Mouse (Mus musculus) right cerebral cortex, adult 18-20 months (tissue): ENCODE measurements at regions not wholly inside any gene's neighbourhood (a gene's known extent, or its start where the extent isn't known, plus 50 kb on each side); places are given as distances from the start of the nearest gene placed in this dataset.

ENCODE experiments used
- DNase-seq: peaks from one replicate; pipeline ENCODE4 v3.0.0; 2022; ENCODE audit warnings: mixed read lengths

- DNase-seq: no peak
Observed at GRCm38 (mm10) chr5:72245382-72245781, 77.4 kb upstream of the Commd8 start.

- DNase-seq: peak; percentile 41
Observed at GRCm38 (mm10) chr5:72244134-72244533, 76.1 kb upstream of the Commd8 start.

- peak; percentile 33 for DNase-seq
Observed at GRCm38 (mm10) chr5:72242981-72243380, 75.0 kb upstream of the Commd8 start.

GRCm38 (mm10) chr5:72241451-72241850, 73.5 kb upstream of the Commd8 start:
- DNase-seq: no peak

- DNase-seq: no peak
Observed at GRCm38 (mm10) chr5:72240271-72240670, 72.3 kb upstream of the Commd8 start.

- no peak for DNase-seq
Observed at GRCm38 (mm10) chr5:72227002-72227401, 59.0 kb upstream of the Commd8 start.

- no peak for DNase-seq
Observed at GRCm38 (mm10) chr5:72225576-72226298, 57.7 kb upstream of the Commd8 start.

- no peak for DNase-seq
Observed at GRCm38 (mm10) chr5:72225056-72225455, 57.1 kb upstream of the Commd8 start.

GRCm38 (mm10) chr5:72224551-72224966, 56.6 kb upstream of the Commd8 start:
- DNase-seq: no peak

- DNase-seq: no peak
Observed at GRCm38 (mm10) chr5:72222902-72223301, 54.9 kb upstream of the Commd8 start.

GRCm38 (mm10) chr5:72219697-72220096, 51.7 kb upstream of the Commd8 start:
- no peak for DNase-seq

GRCm38 (mm10) chr5:72219248-72219647, 51.3 kb upstream of the Commd8 start:
- DNase-seq: no peak
